Mouse (Mus musculus): Measurements from ENCODE around the gene Lats2. TPM values are rescaled to one million over a fixed set of nuclear protein-coding genes. Genes with fewer than 3 reads are reported as not detected.
A peak's percentile ranks its signal among the peaks of the same experiment; 100 is the strongest.

The Lats2 gene
- polyA plus RNA-seq, 1 experiment from 2014 or later = 25.3 TPM

DNA sequence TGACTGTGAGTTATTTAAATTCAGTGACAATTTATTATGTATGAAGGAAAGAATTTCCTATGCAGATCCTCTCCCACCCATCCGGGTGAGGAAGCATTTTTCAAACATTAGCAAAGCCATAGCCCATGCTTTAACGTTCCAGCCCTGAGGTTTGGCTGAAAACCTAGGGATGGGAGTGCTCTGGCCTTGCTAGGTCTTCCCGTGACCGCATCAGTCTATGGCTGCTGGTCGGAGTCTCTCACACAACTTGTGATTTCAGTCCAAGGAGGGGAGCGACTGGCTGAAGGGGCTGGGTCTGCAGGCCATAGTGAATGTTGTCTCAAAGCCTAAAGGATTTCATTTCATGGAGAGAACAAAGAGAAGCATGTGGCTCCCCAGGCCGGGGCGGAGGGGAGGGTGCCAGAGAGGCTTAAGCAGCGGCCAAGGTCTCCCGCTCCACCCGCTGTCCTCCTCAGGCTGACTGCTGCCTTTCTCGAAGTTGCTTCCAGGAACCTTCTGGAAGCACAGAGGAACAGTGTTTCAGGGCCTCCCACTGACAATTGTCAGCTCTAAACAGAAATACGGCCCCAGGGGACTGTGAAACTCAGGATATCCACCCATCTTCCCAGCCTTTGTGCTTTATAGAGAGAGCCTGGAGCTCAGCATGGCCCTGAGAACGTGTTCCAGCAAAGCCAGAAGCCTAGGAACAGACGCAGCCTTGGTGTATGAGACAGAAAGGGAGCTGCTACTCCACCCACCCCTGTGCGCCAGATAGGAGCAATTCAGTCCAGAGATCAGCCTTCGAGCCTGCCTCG, 50.9 kb downstream of the Lats2 start:
- ATAC-seq (ENCODE audit: insufficient number of reproducible peaks, insufficient read depth, low FRiP score, low TSS enrichment, low read depth) = no peak
- Histone ChIP-seq H3K27ac (peak overlapping the region; percentile 71), H3K4me2 (no peak overlapping the region), H3K9me3 (no peaks in the 10 kb centered on the region), H3K9ac (peak overlapping the region; percentile 41; the same call in 1 of the 2 replicates), H3K4me1 (peaks cover 24% of the 10 kb centered on the region), H3K27me3 (no peaks in the 10 kb centered on the region), H3K36me3 (peaks cover 37% of the 10 kb centered on the region), H3K4me3 (no peak overlapping the region)
- WGBS = 42% methylated on average over 18 of the region's 18 CpGs

DNA sequence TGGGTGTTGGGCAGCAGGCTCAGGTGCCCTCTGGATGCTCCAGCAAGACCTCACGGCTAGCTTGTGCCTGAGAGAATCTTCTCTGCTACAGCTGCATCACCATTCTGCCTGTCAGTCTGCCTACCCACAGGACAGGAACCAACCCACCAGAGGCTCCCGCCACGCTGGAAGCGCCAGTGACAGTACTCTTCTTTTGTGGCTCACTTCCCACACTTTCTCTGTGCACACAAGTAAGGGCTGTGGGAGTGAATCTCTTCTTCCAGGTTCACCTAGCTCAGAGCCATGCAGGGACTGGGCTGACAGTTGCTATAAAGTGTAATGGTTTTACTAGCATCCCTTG, 51.5 kb downstream of the Lats2 start:
- Histone ChIP-seq H3K27ac (peak overlapping the region; percentile 71; the same call in 1 of the 2 replicates), H3K4me3 (no peak overlapping the region), H3K4me1 (peaks cover 29% of the 10 kb centered on the region), H3K4me2 (no peak overlapping the region), H3K9me3 (no peaks in the 10 kb centered on the region), H3K9ac (no peak overlapping the region), H3K36me3 (peaks cover 39% of the 10 kb centered on the region), H3K27me3 (no peaks in the 10 kb centered on the region)
- no peak for ATAC-seq (ENCODE audit: insufficient number of reproducible peaks, insufficient read depth, low FRiP score, low TSS enrichment, low read depth)
- 87% methylated on average over 4 of the region's 4 CpGs for WGBS

DNA sequence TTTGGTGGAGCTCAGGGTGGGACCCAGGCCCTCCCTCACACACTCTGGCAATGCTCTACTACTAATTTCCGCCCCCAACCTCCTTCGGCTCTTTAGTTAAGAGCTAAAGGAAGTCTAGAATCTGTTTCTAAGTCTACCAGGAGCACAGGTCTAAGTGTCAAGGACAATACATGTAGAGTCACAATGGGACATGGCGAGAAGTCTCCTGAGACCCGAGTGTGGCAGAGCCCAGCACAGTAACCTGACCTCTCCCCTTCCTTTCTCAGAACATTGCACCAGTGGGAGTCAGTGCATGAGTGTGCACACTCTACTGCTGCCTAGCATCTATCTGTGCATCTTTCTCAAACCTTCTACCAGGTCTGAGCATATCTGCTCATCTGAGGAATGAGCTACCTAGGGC, 52.4 kb downstream of the Lats2 start:
- H3K4me3 ChIP-seq = no peak overlapping the region
- no peaks in the 10 kb centered on the region for H3K9me3 ChIP-seq
- no peak overlapping the region for H3K27ac ChIP-seq
- H3K4me1 ChIP-seq = peaks cover 29% of the 10 kb centered on the region
- WGBS = 89% methylated on average over 4 of the region's 4 CpGs
- H3K36me3 ChIP-seq = peaks cover 36% of the 10 kb centered on the region
- no peak overlapping the region for H3K4me2 ChIP-seq
- H3K9ac ChIP-seq = no peak overlapping the region
- no peak for ATAC-seq (ENCODE audit: insufficient number of reproducible peaks, insufficient read depth, low FRiP score, low TSS enrichment, low read depth)
- no peaks in the 10 kb centered on the region for H3K27me3 ChIP-seq

DNA sequence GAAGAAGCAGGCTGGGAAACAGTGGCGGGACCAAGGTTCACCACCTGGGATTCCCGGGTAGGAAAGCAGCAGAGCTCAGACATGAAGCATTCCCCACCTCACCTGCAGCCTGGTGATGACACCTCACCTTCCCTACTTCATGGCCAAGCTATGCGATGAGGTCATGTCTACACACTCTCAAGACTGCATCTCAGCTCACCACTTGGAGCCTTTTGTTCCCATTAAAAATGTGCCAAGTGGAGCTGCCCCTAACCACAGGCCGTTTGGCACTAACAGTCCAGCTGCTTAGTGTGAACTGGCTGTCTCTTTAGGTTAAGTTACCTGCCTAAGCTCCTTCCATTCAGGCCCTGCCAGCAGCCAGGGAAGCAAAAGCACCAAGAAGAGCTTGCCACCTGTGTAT, 53.1 kb downstream of the Lats2 start:
- no peak overlapping the region for H3K4me3 ChIP-seq
- WGBS = 91% methylated on average over 4 of the region's 4 CpGs
- peaks cover 42% of the 10 kb centered on the region for H3K36me3 ChIP-seq
- ATAC-seq (ENCODE audit: insufficient number of reproducible peaks, insufficient read depth, low FRiP score, low TSS enrichment, low read depth) = no peak
- no peaks in the 10 kb centered on the region for H3K9me3 ChIP-seq
- peaks cover 29% of the 10 kb centered on the region for H3K4me1 ChIP-seq
- no peak overlapping the region for H3K9ac ChIP-seq
- H3K27ac ChIP-seq = no peak overlapping the region
- H3K27me3 ChIP-seq = no peaks in the 10 kb centered on the region
- H3K4me2 ChIP-seq = no peak overlapping the region

DNA sequence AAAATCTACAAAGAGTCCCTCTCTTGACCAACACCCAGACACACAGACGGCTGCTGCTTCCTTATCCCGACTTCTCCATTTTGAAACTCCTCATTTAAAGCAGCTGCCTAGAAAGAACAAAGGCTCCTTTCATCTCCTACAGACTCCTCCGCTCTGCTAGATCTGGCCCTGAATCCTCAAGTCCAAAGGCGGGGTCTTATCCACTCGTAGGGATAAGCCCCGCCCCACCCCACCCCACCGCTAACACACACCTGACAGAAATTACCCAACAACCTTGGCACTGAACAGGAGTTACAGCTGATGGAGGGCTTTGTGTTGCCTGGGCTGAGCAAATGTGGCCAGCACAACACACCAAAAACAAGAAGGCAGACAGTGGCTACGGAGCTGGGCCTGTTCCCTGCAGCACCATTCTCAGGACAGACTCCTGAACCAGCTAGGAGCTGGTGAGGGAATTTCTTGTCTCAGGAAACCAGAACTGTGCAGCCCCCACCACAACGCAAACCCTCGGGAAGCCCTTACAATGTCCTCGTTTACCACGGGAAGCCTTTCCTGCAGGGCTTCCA, 56.2 kb downstream of the Lats2 start:
- no peaks in the 10 kb centered on the region for H3K9me3 ChIP-seq
- H3K36me3 ChIP-seq = peaks cover 68% of the 10 kb centered on the region
- WGBS = 34% methylated on average over 12 of the region's 12 CpGs
- peak; percentile 40; the same call in 1 of the 2 replicates for ATAC-seq (ENCODE audit: insufficient number of reproducible peaks, insufficient read depth, low FRiP score, low TSS enrichment, low read depth)
- H3K4me3 ChIP-seq = no peak overlapping the region
- no peak overlapping the region for H3K9ac ChIP-seq
- H3K4me1 ChIP-seq = peaks cover 14% of the 10 kb centered on the region
- peak overlapping the region; percentile 77 for H3K27ac ChIP-seq
- no peaks in the 10 kb centered on the region for H3K27me3 ChIP-seq
- no peak overlapping the region for H3K4me2 ChIP-seq

DNA sequence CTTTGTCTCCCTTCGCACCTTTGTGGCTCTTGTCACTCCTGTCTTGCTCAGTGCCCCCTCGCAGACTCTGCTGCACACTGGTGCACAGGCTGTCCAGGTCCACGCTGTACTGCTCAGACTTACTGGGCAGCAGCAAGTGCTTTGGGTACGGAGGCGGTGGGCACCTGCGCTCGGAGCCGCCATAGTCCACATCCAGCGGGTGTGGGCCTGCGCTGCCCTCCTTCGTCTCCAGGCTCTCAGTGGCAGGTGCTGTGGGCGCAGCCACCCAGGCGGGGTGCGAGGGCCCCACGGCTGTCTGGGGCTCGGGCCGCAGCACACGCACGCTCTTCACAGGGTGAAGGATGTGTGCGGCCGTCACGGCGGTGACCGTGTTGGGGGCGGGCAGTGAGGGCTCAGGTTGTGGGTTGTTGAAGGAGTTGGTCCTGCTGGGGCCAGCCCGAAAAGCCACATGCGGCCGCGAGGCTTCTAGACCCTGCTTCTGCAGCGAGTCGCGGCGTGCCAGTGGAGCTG, 58.7 kb downstream of the Lats2 start:
- Histone ChIP-seq H3K27ac (no peak overlapping the region), H3K4me1 (peaks cover 9% of the 10 kb centered on the region), H3K27me3 (no peaks in the 10 kb centered on the region), H3K4me2 (no peak overlapping the region), H3K9me3 (no peaks in the 10 kb centered on the region), H3K4me3 (no peak overlapping the region), H3K9ac (no peak overlapping the region), H3K36me3 (peaks cover 76% of the 10 kb centered on the region)
- WGBS = 96% methylated on average over 33 of the region's 33 CpGs
- no peak for ATAC-seq (ENCODE audit: insufficient number of reproducible peaks, insufficient read depth, low FRiP score, low TSS enrichment, low read depth)

DNA sequence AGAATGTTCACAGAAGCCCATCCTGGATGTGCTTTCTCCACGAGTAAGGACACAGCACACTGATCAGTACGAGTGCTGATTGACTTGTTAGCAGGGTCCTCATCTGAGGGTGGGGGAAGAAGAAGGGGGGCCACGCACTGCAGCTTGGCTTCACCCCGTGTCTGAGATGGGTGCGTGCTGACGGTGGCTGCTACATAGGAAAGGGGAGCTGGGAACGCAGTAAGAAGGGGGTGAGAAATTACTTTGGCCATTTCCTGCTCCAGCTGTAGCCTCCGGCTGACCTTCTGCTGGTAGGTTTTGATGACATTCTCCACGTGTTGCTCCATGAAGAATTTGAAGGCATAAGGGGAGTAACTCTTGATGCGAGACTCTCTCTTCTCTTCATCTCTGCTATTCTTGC, 59.2 kb downstream of the Lats2 start:
- no peak overlapping the region for H3K4me2 ChIP-seq
- no peak overlapping the region for H3K27ac ChIP-seq
- peaks cover 9% of the 10 kb centered on the region for H3K4me1 ChIP-seq
- 93% methylated on average over 10 of the region's 10 CpGs for WGBS
- no peaks in the 10 kb centered on the region for H3K9me3 ChIP-seq
- no peak overlapping the region for H3K9ac ChIP-seq
- H3K4me3 ChIP-seq = no peak overlapping the region
- ATAC-seq (ENCODE audit: insufficient number of reproducible peaks, insufficient read depth, low FRiP score, low TSS enrichment, low read depth) = no peak
- H3K27me3 ChIP-seq = no peaks in the 10 kb centered on the region
- H3K36me3 ChIP-seq = peaks cover 79% of the 10 kb centered on the region

DNA sequence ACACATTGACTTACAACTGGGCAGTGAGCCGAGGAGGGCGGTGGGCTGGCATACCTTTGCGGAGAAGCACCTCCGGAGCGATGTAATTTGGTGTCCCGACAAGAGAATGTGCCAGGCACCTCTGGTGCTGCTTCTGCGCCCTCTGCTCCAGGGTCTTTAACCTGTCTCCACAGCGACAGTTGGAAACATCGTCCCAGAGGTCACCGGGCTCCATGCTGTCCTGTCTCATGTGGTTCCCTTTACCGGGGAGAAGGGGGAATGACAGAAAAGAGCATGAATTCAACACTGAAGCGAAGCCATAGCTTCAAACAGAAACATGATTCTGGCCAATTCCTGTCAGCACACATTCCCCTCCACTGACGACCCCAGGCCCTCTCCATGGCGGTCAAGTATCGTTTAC, 62.1 kb downstream of the Lats2 start:
- ATAC-seq (ENCODE audit: insufficient number of reproducible peaks, insufficient read depth, low FRiP score, low TSS enrichment, low read depth) = no peak
- 88% methylated on average over 15 of the region's 15 CpGs for WGBS
- no peak overlapping the region for H3K4me3 ChIP-seq

DNA sequence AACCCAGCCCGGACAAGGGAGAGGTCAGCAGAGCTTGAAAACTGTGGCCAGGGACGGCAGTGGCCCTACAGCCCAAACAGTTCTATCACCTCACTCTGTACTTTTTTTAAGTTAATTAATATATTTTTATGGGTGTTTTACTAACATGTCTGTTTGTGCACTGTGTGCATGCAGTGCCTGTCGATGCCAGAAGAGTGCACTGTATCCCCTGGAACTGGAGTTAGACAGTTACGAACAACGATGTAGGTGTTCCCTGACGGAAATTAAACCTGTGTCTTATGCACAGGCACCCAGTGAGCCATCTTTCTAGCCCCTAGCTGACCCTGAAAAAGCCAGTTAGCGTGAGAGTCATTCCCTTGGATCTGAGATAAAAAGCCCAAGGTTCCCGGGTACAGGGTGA, 62.6 kb downstream of the Lats2 start:
- ATAC-seq (ENCODE audit: insufficient number of reproducible peaks, insufficient read depth, low FRiP score, low TSS enrichment, low read depth) = no peak
- H3K27me3 ChIP-seq = no peaks in the 10 kb centered on the region
- 91% methylated on average over 8 of the region's 8 CpGs for WGBS
- H3K4me3 ChIP-seq = no peak overlapping the region
- H3K4me1 ChIP-seq = no peaks in the 10 kb centered on the region
- H3K4me2 ChIP-seq = no peak overlapping the region
- no peak overlapping the region for H3K9ac ChIP-seq
- H3K9me3 ChIP-seq = no peaks in the 10 kb centered on the region
- peaks cover 87% of the 10 kb centered on the region for H3K36me3 ChIP-seq
- H3K27ac ChIP-seq = no peak overlapping the region

More for the DNA sequence above, 62.1 kb downstream of the Lats2 start:
- H3K4me2 ChIP-seq = no peak overlapping the region
- no peak overlapping the region for H3K27ac ChIP-seq
- H3K9ac ChIP-seq = no peak overlapping the region
- H3K27me3 ChIP-seq = no peaks in the 10 kb centered on the region
- H3K36me3 ChIP-seq = peaks cover 84% of the 10 kb centered on the region
- H3K9me3 ChIP-seq = no peaks in the 10 kb centered on the region
- no peaks in the 10 kb centered on the region for H3K4me1 ChIP-seq

DNA sequence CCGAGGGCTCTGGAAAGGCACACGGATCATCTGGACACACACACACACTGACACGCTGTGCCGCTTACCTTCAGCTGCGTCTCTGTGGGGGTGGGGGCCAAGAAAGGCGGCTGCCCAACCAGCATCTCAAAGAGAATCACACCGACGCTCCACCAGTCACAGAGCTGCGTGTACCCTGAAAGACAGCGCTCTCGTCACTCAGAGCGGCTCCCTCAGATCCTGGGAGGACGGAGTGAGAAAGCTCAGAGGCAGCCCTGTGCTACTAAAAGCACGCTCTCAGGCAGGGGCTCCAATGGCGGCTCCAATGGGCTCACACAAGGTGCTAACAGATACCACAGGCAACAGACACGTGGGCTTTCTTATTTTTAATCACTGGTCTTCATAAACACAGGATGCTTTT, 63.9 kb downstream of the Lats2 start:
- WGBS = 86% methylated on average over 16 of the region's 16 CpGs
- H3K27me3 ChIP-seq = no peaks in the 10 kb centered on the region
- no peaks in the 10 kb centered on the region for H3K4me1 ChIP-seq

DNA sequence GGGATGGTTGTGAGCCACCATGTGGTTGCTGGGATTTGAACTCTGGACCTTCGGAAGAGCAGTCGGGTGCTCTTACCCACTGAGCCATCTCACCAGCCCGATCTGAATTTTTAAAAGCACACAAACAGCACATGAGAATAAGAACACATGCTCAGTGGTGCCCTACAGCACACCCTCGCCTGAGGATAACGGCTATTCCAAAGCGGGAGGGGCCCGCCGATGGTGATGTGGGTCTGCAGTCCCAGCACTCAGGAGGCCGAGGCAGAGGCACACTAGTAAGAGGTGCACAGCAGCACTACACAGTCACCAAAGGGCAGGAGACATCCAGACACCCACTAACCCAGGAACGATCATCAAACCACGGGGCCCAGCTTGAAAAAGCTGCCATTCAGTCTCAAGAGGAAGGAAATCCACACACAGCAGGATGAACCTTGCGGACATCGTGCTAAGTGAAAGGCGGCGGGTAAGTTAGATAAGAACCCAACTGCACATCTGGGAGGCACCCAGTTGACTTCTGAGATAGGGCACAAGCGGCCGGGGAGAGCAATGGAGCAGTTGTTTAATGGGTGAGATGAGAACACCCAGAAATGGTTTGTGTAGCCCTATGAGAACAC, 65.6 kb downstream of the Lats2 start:
- 94% methylated on average over 17 of the region's 17 CpGs for WGBS
- Histone ChIP-seq H3K4me1 (no peaks in the 10 kb centered on the region), H3K27me3 (no peaks in the 10 kb centered on the region), H3K9ac (no peak overlapping the region), H3K9me3 (no peaks in the 10 kb centered on the region), H3K36me3 (peaks cover 86% of the 10 kb centered on the region), H3K27ac (no peak overlapping the region), H3K4me3 (no peak overlapping the region), H3K4me2 (no peak overlapping the region)
- ATAC-seq (ENCODE audit: insufficient number of reproducible peaks, insufficient read depth, low FRiP score, low TSS enrichment, low read depth) = no peak

More for the DNA sequence above, 63.9 kb downstream of the Lats2 start:
- ATAC-seq (ENCODE audit: insufficient number of reproducible peaks, insufficient read depth, low FRiP score, low TSS enrichment, low read depth) = no peak
- Histone ChIP-seq H3K27ac (no peak overlapping the region), H3K4me2 (no peak overlapping the region), H3K4me3 (no peak overlapping the region), H3K9me3 (no peaks in the 10 kb centered on the region), H3K36me3 (peaks cover 85% of the 10 kb centered on the region), H3K9ac (no peak overlapping the region)

DNA sequence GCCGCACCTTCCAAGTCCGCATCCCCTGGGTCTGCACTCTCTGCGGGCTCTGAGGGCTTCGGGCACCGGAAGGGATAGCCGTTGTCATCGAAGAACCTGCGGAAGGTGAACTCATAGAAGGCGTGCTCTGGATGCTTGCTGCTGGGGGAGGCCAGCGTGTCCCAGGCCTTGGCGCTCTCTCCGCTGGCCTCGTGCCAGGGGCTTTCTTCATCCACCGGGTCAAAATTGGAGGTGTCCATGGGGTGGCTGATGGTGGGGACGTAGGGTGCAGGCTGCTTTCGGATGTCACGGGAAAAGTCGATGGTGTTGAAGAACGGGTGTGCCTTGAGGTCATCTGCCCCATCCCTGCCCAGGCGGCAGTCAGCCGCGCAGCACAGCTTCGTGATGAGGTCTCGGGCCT, 66.9 kb downstream of the Lats2 start:
- ATAC-seq (ENCODE audit: insufficient number of reproducible peaks, insufficient read depth, low FRiP score, low TSS enrichment, low read depth) = no peak
- Histone ChIP-seq H3K4me3 (no peak overlapping the region), H3K9ac (no peak overlapping the region), H3K27ac (no peak overlapping the region), H3K4me2 (no peak overlapping the region), H3K27me3 (no peaks in the 10 kb centered on the region), H3K9me3 (no peaks in the 10 kb centered on the region), H3K4me1 (no peaks in the 10 kb centered on the region), H3K36me3 (peaks cover 79% of the 10 kb centered on the region)
- WGBS = 96% methylated on average over 24 of the region's 24 CpGs

Measured in embryonic facial prominence, embryonic 13.5 days (tissue).